Comparison of ENCODE assay signal across 20 mouse cellular contexts in genomic region chr15:65478940-65479339, GRCm38 (mm10).
DNase-seq lines count a peak whose midpoint lies in the region; ATAC-seq lines count a peak whose summit lies in the region.
"Had no signal": no experiment of that assay in that cellular context is flagged by ENCODE, and none has a peak within 500 bp of the region (broad histone marks: within the 10 kb centered on the region; RNA-seq: fewer than 3 reads in every experiment).

No protein-coding gene starts in this region.

- DNase-seq in forebrain, embryonic 14.5 days (ENCODE audit: low spot score) = peak; percentile 78
- DNase-seq in forebrain, embryonic 11.5 days (ENCODE audit: low spot score) = no peak
- DNase-seq in frontal cortex, postnatal 36 days (ENCODE audit: low spot score in 2 of 2) = peak; percentile 8 to 41
- DNase-seq in frontal cortex, postnatal 10 days (ENCODE audit: low spot score in 2 of 2) = no peak
- peak; percentile 18 for DNase-seq in right cerebral cortex, adult 18-20 months
- no peak for DNase-seq in right cerebral cortex, postnatal 25 days
- DNase-seq in telencephalon, adult 2 months (ENCODE audit: low read depth, low spot score) = peak; percentile 18
- no peak for DNase-seq in heart, adult 8-10 months (ENCODE audit: low spot score)
- DNase-seq: adrenal gland, postnatal 10 days; cerebellum, adult 11-12 months; cerebellum, adult 9-10 months; cerebellum, postnatal 36 days; gastrocnemius, adult 2 months; gastrocnemius, postnatal 25 days; heart, postnatal 36 days; kidney, adult 8-10 months had no signal

- no peak overlapping the region for H3K27ac ChIP-seq in forebrain, embryonic 14.5 days (ENCODE audit: low read depth, low read length)
- no peak overlapping the region for H3K27ac ChIP-seq in forebrain, embryonic 11.5 days (ENCODE audit: low read depth, low read length)
- H3K27ac ChIP-seq: embryonic facial prominence, embryonic 13.5 days; gastrocnemius, adult 2 months; heart, embryonic 13.5 days; hindbrain, embryonic 15.5 days had no signal

- 20% methylated on average over 3 of the region's 3 CpGs for WGBS in forebrain, embryonic 14.5 days
- WGBS in forebrain, embryonic 11.5 days = 75% methylated on average over 3 of the region's 3 CpGs

- no peak overlapping the region for H3K9ac ChIP-seq in forebrain, embryonic 14.5 days (ENCODE audit: low read length)
- H3K9ac ChIP-seq in forebrain, embryonic 11.5 days (ENCODE audit: low read length) = no peak overlapping the region
- H3K9ac ChIP-seq: embryonic facial prominence, embryonic 13.5 days; heart, embryonic 13.5 days; hindbrain, embryonic 15.5 days had no signal

- no peaks in the 10 kb centered on the region for H3K4me1 ChIP-seq in forebrain, embryonic 14.5 days (ENCODE audit: control insufficient read depth, insufficient read depth, low read length)
- H3K4me1 ChIP-seq in forebrain, embryonic 11.5 days (replicated peaks; ENCODE audit: control insufficient read depth, insufficient read depth, low read length) = no peaks in the 10 kb centered on the region
- H3K4me1 ChIP-seq: embryonic facial prominence, embryonic 13.5 days; heart, embryonic 13.5 days; hindbrain, embryonic 15.5 days had no signal

- H3K4me2 ChIP-seq in forebrain, embryonic 14.5 days (ENCODE audit: low read length) = no peak overlapping the region
- no peak overlapping the region for H3K4me2 ChIP-seq in forebrain, embryonic 11.5 days (ENCODE audit: low read depth, low read length, severe bottlenecking)
- H3K4me2 ChIP-seq: embryonic facial prominence, embryonic 13.5 days; heart, embryonic 13.5 days; hindbrain, embryonic 15.5 days had no signal

- H3K27me3 ChIP-seq in forebrain, embryonic 14.5 days (replicated peaks; ENCODE audit: control insufficient read depth, insufficient read depth, low read length) = no peaks in the 10 kb centered on the region
- no peaks in the 10 kb centered on the region for H3K27me3 ChIP-seq in forebrain, embryonic 11.5 days (ENCODE audit: control insufficient read depth, insufficient read depth, low read length)
- H3K27me3 ChIP-seq: embryonic facial prominence, embryonic 13.5 days; heart, embryonic 13.5 days; hindbrain, embryonic 15.5 days had no signal

- H3K9me3 ChIP-seq in forebrain, embryonic 14.5 days (replicated peaks; ENCODE audit: control insufficient read depth, low read length) = no peaks in the 10 kb centered on the region
- no peaks in the 10 kb centered on the region for H3K9me3 ChIP-seq in forebrain, embryonic 11.5 days (ENCODE audit: control insufficient read depth, low read length)
- H3K9me3 ChIP-seq: embryonic facial prominence, embryonic 13.5 days; heart, embryonic 13.5 days; hindbrain, embryonic 15.5 days had no signal

- ATAC-seq in forebrain, embryonic 14.5 days = peak; percentile 81; the same call in 1 of the 2 replicates
- no peak for ATAC-seq in forebrain, embryonic 11.5 days (replicated peaks; ENCODE audit: low FRiP score)
- ATAC-seq: intestine, embryonic 16.5 days had no signal

- H3K36me3 ChIP-seq in forebrain, embryonic 14.5 days (ENCODE audit: control insufficient read depth, insufficient read depth, low read length) = no peaks in the 10 kb centered on the region
- H3K36me3 ChIP-seq in forebrain, embryonic 11.5 days (ENCODE audit: control insufficient read depth, insufficient read depth, low read length) = no peaks in the 10 kb centered on the region
- H3K36me3 ChIP-seq: embryonic facial prominence, embryonic 13.5 days; heart, embryonic 13.5 days; hindbrain, embryonic 15.5 days had no signal

- H3K4me3 ChIP-seq in forebrain, embryonic 14.5 days (ENCODE audit: low read depth, low read length) = no peak overlapping the region
- no peak overlapping the region for H3K4me3 ChIP-seq in forebrain, embryonic 11.5 days (ENCODE audit: low read depth, low read length)
- H3K4me3 ChIP-seq: embryonic facial prominence, embryonic 13.5 days; gastrocnemius, adult 2 months; heart, embryonic 13.5 days; hindbrain, embryonic 15.5 days had no signal

Comparison
In these comparisons a context has a peak if more than half of its experiments do, and no peak if none do; other contexts are left out.
1. DNase-seq: peak in forebrain, embryonic 14.5 days (single experiment), frontal cortex, postnatal 36 days (2 of 2), right cerebral cortex, adult 18-20 months (single experiment) and telencephalon, adult 2 months (single experiment); none in forebrain, embryonic 11.5 days (single experiment), frontal cortex, postnatal 10 days (0 of 2), right cerebral cortex, postnatal 25 days (single experiment) and heart, adult 8-10 months (single experiment).